Mouse (Mus musculus): ENCODE measurements around the gene Slc25a35.
"Not testable (repeated sequence)": the region's sequence is repeated elsewhere in the genome, so short reads cannot be mapped to it uniquely, and the experiment has no call there.

Slc25a35 gene

DNA sequence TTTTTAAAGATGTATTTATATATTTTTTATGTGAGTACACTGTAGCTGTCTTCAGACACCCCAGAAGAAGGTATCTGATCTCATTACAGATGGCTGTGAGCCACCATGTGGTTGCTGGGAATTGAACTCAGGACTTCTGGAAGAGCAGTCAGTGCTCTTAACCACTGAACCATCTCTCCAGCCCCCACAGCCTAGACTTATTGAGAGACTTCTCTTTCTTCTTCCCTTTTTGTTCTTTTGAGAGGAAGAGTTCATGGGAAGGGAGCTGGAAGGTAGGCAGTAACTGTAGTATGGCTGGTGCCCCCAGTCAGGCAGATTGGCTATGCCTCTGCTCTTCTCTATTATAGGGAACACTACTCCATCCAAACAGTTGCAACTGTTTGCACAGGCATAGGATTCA lies 38.6 kb downstream of the Slc25a35 start:
- DNase-seq (ENCODE audit: low read depth, low spot score), result not testable (repeated sequence)

DNA sequence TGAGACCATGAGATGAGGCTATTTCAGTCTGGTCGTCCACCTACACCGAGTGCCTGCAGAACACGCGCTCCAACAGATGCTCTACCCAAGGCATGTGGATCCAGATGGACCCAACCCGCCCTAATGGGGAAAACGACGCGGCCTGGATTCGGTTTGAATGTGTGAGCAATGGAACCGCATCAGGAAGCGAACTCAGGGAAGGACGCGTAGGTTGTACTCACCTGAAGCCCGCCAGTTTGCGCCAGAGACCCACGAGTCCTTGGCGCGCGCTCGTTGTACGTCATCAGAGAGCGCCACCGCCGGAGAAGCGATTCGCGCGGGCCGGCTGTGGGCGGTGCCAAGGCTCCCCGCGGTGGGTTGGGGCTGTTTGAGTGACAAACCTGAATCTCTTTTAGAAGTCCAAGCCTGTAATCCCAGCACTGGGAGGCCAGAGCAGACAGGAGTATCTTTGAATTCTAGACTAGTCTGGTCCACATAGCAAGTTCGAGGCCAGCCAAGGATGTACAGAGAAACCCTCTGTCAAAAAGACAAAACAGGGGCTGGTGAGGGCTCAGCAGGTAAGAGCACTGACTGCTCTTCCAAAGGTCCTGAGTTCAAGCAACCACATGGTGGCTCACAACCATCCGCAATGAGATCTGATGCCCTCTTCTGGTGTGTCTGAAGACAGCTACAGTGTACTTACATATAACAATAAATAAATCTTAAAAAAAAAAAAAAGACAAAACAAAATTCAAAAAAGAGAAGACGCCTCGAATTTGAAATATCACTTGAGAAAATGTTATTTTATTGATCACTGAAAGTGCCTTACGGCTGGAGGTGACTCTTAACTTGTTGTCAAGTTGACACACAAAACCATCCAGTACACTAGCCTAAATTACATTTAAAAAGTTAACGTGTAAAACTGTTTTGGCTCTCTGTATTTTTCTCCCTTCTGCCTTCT lies 40.5 kb downstream of the Slc25a35 start, which contains the start of gene Pfas:
Pfas (minus strand) TSS at position 279 of the 940 bp plus-strand sequence.
- peak; percentile 82 for DNase-seq (ENCODE audit: low read depth, low spot score)

DNA sequence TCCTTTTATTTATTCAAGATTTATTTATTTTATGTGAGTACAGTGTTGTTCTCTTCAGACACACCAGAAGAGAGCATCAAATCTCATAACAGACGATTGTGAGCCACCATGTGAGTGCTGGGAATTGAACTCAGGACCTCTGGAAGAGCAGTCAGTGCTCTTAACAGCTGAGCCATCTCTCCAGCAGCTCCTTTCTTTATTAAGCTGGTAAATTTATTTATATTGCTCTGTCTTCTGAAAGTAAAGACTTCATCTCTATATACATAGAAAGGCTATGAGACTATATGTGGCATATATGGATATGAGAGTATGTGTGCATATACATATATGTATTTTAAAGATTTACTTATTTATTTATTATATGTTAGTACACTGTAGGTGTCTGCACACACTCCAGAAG lies 41.6 kb downstream of the Slc25a35 start:
- no peak for DNase-seq (ENCODE audit: low read depth, low spot score)

DNA sequence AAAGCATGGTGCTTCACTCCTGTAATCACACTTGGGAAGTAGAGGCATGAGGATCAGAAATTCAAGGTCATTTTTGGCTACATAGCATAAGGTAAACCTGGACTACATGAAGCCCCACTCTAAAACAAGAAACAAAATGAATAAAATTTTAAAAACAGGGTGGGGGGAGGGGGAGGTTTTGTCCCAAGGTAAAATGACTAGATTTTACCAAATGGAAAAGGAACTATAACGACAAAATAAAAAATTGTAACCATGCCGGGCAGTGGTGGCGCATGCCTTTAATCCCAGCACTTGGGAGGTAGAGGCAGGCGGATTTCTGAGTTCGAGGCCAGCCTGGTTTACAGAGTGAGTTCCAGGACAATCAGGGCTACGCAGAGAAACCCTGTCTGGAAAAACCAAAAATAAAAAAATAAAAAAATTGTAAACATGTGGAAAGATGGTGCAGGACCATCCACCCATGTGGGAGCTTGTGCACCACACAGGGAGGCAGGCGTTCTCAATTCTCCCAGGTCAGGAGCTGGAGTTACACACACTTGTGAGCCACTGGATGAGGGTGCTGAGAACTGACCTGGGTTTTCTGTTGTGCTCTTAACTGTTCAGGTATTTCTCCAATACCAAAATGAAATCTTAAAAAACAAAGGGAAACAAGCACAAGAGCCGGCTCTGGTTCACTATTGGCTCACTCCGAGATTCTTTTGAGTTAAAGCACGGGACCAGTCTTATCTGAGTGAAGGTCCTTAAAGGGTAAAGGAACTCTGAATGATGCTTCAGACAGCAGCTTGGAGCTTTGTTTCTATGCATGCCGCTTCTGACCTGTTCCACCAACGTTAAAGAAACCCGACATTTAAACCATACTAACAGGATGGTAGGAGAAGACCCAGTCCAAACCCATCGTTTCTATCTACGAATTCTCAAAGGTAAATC lies 42.7 kb downstream of the Slc25a35 start:
- DNase-seq (ENCODE audit: low read depth, low spot score), result no peak

DNA sequence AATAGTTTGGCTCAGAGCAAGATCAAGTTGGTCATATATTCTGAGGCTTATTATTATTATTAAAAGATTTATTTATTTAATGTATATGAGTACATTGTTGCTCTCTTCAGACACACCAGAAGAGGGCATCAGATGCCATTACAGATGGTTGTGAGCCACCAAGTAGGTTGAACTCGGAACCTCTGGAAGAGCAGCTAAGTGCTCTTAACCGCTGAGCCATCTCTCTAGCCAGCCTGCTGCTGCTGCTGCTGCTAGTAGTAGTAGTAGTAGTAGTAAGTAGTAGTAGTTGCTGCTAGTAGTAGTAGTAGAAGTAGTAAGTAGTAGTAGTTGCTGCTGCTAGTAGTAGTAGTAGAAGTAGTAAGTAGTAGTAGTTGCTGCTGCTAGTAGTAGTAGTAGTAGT lies 43.5 kb downstream of the Slc25a35 start:
- DNase-seq (ENCODE audit: low read depth, low spot score), result not testable (repeated sequence)

DNA sequence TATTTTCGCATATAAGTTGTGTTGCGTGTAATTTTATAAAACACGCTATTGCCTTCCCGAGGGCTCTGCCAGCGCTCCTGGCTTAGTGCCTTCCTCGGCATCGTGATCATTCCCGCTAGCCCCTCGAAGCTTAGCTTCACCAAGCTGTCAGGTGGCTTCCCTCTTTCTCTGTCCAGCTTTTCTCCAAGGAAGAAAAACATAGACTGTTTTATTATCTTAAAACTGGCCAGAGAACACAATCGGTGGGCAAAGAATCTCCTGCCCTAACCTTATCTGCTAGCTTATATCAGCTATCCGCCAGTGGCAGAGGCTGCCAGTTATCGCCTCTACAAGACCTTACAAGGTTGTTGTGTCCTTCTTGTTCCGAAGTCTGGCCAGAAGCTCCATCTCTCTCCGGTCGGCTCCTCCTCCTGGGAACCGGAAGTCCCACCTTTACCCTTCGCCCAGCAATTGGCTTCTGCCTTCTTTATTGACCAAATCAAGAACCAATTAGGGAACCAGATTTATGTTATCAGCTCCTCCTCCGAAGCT lies 44.2 kb downstream of the Slc25a35 start:
- peak; percentile 84 for DNase-seq (ENCODE audit: low read depth, low spot score)

DNA sequence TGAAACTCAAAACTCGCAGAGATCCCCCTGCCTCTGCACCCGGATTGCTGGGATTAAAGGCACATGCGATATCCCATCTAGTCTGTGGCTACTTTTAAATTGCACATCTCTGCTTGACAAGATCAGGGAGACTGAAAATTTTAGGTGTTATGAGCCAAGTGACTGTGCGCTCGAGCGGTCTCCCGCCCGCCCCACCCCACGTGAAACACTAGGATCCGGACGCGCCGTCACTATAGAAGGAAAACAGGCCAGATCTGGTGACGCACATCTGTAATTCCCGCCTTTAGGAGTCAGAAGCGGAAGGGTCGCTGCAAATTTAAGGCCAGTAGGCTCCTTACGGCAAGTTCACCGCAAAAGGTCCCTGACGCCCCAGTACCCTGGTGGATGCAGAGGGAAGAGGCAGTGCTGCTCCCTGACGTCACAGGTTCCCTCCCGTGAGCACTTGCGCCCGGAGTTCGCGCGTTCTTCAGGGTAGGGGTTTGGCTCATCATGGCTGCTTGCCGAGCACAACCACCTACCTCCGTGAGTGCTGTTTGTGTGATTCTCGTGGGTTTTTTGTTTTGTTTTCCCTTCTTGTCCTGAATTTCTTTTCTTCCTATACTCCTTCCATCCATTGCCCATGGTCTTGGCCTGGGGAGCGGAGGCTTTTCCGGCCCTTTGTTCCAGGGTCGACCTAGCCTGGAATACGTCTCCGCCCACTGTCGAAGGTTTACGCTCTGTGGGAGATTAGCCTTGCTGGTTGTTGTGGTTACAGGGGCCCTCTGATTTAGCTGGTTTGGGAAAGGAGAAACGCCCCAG lies 47.9 kb downstream of the Slc25a35 start, which contains the start of gene Ctc1:
Ctc1 (plus strand) TSS at position 268 of the 798 bp plus-strand sequence.
- DNase-seq (ENCODE audit: low read depth, low spot score), result peak; percentile 85

DNA sequence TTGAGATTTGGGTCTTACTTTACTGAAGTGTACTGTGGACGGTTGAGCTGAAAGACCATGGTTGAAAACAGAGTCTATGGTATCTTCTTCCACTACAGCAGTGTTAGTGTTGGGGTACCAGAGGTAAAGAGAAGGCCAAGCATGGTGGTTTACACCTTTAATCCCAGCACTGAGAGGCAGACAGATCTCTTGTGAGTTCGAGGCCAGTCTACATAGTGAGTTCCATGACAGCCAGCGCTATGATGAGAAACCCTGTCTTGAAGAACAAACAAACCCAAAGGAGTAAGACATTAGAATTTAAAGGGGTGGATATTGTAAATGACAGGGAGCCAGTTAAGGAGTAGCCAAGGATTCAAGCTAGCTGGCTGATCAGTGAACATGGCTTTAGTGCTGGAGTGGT lies 48.8 kb downstream of the Slc25a35 start:
- no peak for DNase-seq (ENCODE audit: low read depth, low spot score)

DNA sequence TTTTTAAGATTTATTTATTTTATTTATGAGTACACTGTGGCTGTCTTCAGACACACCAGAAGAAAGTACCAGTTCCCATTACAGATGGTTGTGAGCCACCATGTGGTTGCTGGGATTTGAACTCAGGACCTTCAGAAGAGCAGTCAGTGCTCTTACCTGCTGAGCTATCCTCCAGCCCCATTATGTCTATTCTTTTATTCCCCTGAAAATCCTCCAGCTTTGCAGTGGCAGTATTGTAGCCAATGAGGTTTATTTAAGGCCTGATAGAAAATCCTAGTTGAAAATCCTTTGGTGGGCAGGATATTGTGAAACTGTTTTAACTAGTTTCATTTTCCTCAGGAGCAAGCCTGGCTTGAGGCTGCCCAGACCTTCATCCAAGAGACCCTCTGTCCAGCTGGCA lies 52.8 kb downstream of the Slc25a35 start:
- DNase-seq (ENCODE audit: low read depth, low spot score), result no peak

Measured in brain, embryonic 18.5 days (tissue).